Mouse (Mus musculus): ENCODE measurements at regions not wholly inside any gene's neighbourhood (a gene's known extent, or its start where the extent isn't known, plus 50 kb on each side); places are given as distances from the start of the nearest gene placed in this dataset.

GRCm38 (mm10) chr15:51324211-51324610 lies 2560.5 kb upstream of the Gm7489 start:
- Histone ChIP-seq H3K27me3 (ENCODE audit: control insufficient read depth, insufficient read depth, low read length, poor library complexity, severe bottlenecking) (no peaks in the 10 kb centered on the region), H3K27ac (ENCODE audit: insufficient read depth, low read length) (no peak overlapping the region), H3K9ac (ENCODE audit: low read depth, poor library complexity, severe bottlenecking) (no peak overlapping the region), H3K9me3 (replicated peaks; ENCODE audit: control insufficient read depth, insufficient read depth, low read length, poor library complexity, severe bottlenecking) (no peaks in the 10 kb centered on the region), H3K36me3 (ENCODE audit: control insufficient read depth, insufficient read depth, low read length, poor library complexity, severe bottlenecking) (no peaks in the 10 kb centered on the region), H3K4me3 (ENCODE audit: low read depth, low read length) (no peak overlapping the region), H3K4me1 (ENCODE audit: control insufficient read depth, insufficient read depth, low read length) (no peaks in the 10 kb centered on the region)
- TF ChIP-seq POLR2A (IDR thresholded peaks at IDR 0.05; ENCODE audit: insufficient read depth, low read length) (no peak), CTCF (IDR thresholded peaks at IDR 0.05; ENCODE audit: low read depth, low read length) (no peak), EP300 (IDR thresholded peaks at IDR 0.05; ENCODE audit: insufficient read depth, low read depth, low read length) (no peak)

DNA sequence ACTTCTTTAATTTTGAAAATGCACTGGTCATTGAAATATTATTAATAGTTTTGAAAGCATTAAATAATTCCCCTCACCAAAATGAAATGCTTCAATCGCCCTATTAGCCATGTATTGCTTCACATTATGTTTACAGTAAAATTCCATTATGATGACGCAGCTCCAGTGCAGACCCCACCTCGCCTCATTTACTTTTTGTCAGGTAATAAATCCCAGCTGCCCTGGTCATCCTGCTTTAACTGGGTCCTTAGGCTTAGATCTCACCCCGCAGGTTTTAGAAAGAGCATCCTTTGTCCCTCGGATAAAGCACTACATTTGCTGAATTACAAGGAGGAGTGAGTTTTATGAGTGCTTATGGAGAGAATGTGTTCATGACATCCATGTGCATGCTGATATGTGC lies 2557.0 kb upstream of the Gm7489 start:
- H3K36me3 ChIP-seq (ENCODE audit: control insufficient read depth, insufficient read depth, low read length, poor library complexity, severe bottlenecking) = no peaks in the 10 kb centered on the region
- no peak for TF ChIP-seq CTCF (IDR thresholded peaks at IDR 0.05; ENCODE audit: low read depth, low read length)
- TF ChIP-seq EP300 (IDR thresholded peaks at IDR 0.05; ENCODE audit: insufficient read depth, low read depth, low read length) = no peak
- no peak for TF ChIP-seq POLR2A (IDR thresholded peaks at IDR 0.05; ENCODE audit: insufficient read depth, low read length)
- no peak overlapping the region for H3K4me3 ChIP-seq (ENCODE audit: low read depth, low read length)
- no peak overlapping the region for H3K27ac ChIP-seq (ENCODE audit: insufficient read depth, low read length)
- H3K9me3 ChIP-seq (replicated peaks; ENCODE audit: control insufficient read depth, insufficient read depth, low read length, poor library complexity, severe bottlenecking) = no peaks in the 10 kb centered on the region
- H3K27me3 ChIP-seq (ENCODE audit: control insufficient read depth, insufficient read depth, low read length, poor library complexity, severe bottlenecking) = no peaks in the 10 kb centered on the region
- no peak overlapping the region for H3K9ac ChIP-seq (ENCODE audit: low read depth, poor library complexity, severe bottlenecking)
- no peaks in the 10 kb centered on the region for H3K4me1 ChIP-seq (ENCODE audit: control insufficient read depth, insufficient read depth, low read length)

- Histone ChIP-seq H3K36me3 (ENCODE audit: control insufficient read depth, insufficient read depth, low read length, poor library complexity, severe bottlenecking) (no peaks in the 10 kb centered on the region), H3K27me3 (ENCODE audit: control insufficient read depth, insufficient read depth, low read length, poor library complexity, severe bottlenecking) (no peaks in the 10 kb centered on the region), H3K4me3 (ENCODE audit: low read depth, low read length) (no peak overlapping the region), H3K27ac (ENCODE audit: insufficient read depth, low read length) (no peak overlapping the region), H3K4me1 (ENCODE audit: control insufficient read depth, insufficient read depth, low read length) (no peaks in the 10 kb centered on the region), H3K9ac (ENCODE audit: low read depth, poor library complexity, severe bottlenecking) (no peak overlapping the region), H3K9me3 (replicated peaks; ENCODE audit: control insufficient read depth, insufficient read depth, low read length, poor library complexity, severe bottlenecking) (no peaks in the 10 kb centered on the region)
- TF ChIP-seq CTCF (IDR thresholded peaks at IDR 0.05; ENCODE audit: low read depth, low read length) (no peak), EP300 (IDR thresholded peaks at IDR 0.05; ENCODE audit: insufficient read depth, low read depth, low read length) (no peak), POLR2A (IDR thresholded peaks at IDR 0.05; ENCODE audit: insufficient read depth, low read length) (no peak)
Observed at GRCm38 (mm10) chr15:51336441-51336840, 2548.3 kb upstream of the Gm7489 start.

DNA sequence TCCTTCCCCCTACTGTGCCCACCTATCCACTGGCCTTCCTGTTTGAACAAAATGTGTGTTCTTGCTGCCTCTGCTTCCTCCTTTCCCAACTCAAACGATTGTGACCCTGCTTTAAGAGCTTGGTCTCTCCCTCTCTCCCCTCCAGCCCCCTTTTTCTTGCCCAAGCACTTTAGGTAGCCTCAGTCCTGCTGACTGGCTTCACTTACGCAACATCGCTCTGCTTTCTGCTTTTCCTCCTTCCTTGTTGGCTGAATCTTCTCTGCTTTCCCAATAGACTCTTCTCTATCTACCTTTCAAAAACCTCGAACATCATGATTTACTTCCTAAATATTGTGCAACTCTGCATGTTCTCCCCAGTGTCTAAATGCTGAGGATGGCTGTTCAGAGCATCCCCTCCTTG lies 2538.4 kb upstream of the Gm7489 start:
- no peak overlapping the region for H3K4me3 ChIP-seq (ENCODE audit: low read depth, low read length)
- no peaks in the 10 kb centered on the region for H3K27me3 ChIP-seq (ENCODE audit: control insufficient read depth, insufficient read depth, low read length, poor library complexity, severe bottlenecking)
- H3K9me3 ChIP-seq (replicated peaks; ENCODE audit: control insufficient read depth, insufficient read depth, low read length, poor library complexity, severe bottlenecking) = no peaks in the 10 kb centered on the region
- H3K9ac ChIP-seq (ENCODE audit: low read depth, poor library complexity, severe bottlenecking) = no peak overlapping the region
- no peaks in the 10 kb centered on the region for H3K36me3 ChIP-seq (ENCODE audit: control insufficient read depth, insufficient read depth, low read length, poor library complexity, severe bottlenecking)
- no peak overlapping the region for H3K27ac ChIP-seq (ENCODE audit: insufficient read depth, low read length)
- no peaks in the 10 kb centered on the region for H3K4me1 ChIP-seq (ENCODE audit: control insufficient read depth, insufficient read depth, low read length)
- TF ChIP-seq POLR2A (IDR thresholded peaks at IDR 0.05; ENCODE audit: insufficient read depth, low read length) (no peak), EP300 (IDR thresholded peaks at IDR 0.05; ENCODE audit: insufficient read depth, low read depth, low read length) (no peak), CTCF (IDR thresholded peaks at IDR 0.05; ENCODE audit: low read depth, low read length) (no peak)

- TF ChIP-seq POLR2A (IDR thresholded peaks at IDR 0.05; ENCODE audit: insufficient read depth, low read length) = no peak
- TF ChIP-seq CTCF (IDR thresholded peaks at IDR 0.05; ENCODE audit: low read depth, low read length) = no peak
- TF ChIP-seq EP300 (IDR thresholded peaks at IDR 0.05; ENCODE audit: insufficient read depth, low read depth, low read length) = no peak
- Histone ChIP-seq H3K27ac (ENCODE audit: insufficient read depth, low read length) (no peak overlapping the region), H3K36me3 (ENCODE audit: control insufficient read depth, insufficient read depth, low read length, poor library complexity, severe bottlenecking) (no peaks in the 10 kb centered on the region), H3K4me1 (ENCODE audit: control insufficient read depth, insufficient read depth, low read length) (no peaks in the 10 kb centered on the region), H3K4me3 (ENCODE audit: low read depth, low read length) (no peak overlapping the region), H3K9me3 (replicated peaks; ENCODE audit: control insufficient read depth, insufficient read depth, low read length, poor library complexity, severe bottlenecking) (no peaks in the 10 kb centered on the region), H3K27me3 (ENCODE audit: control insufficient read depth, insufficient read depth, low read length, poor library complexity, severe bottlenecking) (no peaks in the 10 kb centered on the region), H3K9ac (ENCODE audit: low read depth, poor library complexity, severe bottlenecking) (no peak overlapping the region)
Observed at GRCm38 (mm10) chr15:51363391-51363790, 2521.3 kb upstream of the Gm7489 start.

DNA sequence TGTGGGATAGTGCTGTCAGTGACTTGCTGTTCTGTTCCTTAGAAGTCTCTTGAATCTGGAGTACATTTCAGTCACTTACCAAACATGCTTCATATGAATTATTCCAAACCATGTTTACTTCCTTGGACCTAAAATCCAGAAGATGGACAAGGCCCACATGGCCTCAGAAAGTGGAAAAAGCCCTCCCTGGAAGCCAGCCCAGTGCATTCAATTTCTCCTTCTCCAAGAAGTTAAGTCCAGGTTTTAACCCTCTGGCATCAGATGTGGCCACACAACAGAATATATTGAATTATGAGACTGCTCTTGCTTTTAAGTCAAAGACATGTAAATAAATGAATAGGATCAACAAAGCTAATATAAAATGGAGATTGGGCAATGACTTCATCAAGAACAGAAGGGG lies 2513.5 kb upstream of the Gm7489 start:
- Histone ChIP-seq H3K36me3 (ENCODE audit: control insufficient read depth, insufficient read depth, low read length, poor library complexity, severe bottlenecking) (no peaks in the 10 kb centered on the region), H3K27ac (ENCODE audit: insufficient read depth, low read length) (no peak overlapping the region), H3K9me3 (replicated peaks; ENCODE audit: control insufficient read depth, insufficient read depth, low read length, poor library complexity, severe bottlenecking) (no peaks in the 10 kb centered on the region), H3K9ac (ENCODE audit: low read depth, poor library complexity, severe bottlenecking) (no peak overlapping the region), H3K4me1 (ENCODE audit: control insufficient read depth, insufficient read depth, low read length) (no peaks in the 10 kb centered on the region), H3K4me3 (ENCODE audit: low read depth, low read length) (no peak overlapping the region), H3K27me3 (ENCODE audit: control insufficient read depth, insufficient read depth, low read length, poor library complexity, severe bottlenecking) (no peaks in the 10 kb centered on the region)
- TF ChIP-seq CTCF (IDR thresholded peaks at IDR 0.05; ENCODE audit: low read depth, low read length) = no peak
- no peak for TF ChIP-seq EP300 (IDR thresholded peaks at IDR 0.05; ENCODE audit: insufficient read depth, low read depth, low read length)
- TF ChIP-seq POLR2A (IDR thresholded peaks at IDR 0.05; ENCODE audit: insufficient read depth, low read length) = no peak

Measured in ES-Bruce4 (cell line).